Mouse (Mus musculus): ENCODE data around the gene Mta3.
"Not testable (repeated sequence)": the region's sequence is repeated elsewhere in the genome, so short reads cannot be mapped to it uniquely, and the experiment has no call there.

Gene Mta3

DNA sequence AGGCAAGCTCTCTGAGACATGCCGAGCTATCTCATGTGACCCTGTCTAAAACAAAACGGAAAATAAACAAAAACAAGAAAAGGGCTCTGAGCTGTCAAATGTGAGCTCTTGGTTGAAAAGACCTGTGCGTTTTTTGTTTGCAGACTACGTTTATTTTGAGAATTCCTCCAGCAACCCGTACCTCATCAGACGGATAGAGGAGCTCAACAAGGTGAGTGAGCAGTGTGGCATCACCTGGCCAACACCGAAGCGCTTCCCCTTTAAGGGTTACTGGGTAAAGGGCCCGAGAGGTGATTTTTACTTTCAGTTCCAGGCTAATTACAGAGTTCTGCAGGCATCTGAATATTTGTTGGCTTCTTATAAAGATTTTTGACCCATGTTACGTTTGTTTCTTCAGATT is 2.3 kb downstream of the Mta3 start:
- DNase-seq (ENCODE audit: low read depth in 2 of 2, low spot score in 2 of 2): no peak

DNA sequence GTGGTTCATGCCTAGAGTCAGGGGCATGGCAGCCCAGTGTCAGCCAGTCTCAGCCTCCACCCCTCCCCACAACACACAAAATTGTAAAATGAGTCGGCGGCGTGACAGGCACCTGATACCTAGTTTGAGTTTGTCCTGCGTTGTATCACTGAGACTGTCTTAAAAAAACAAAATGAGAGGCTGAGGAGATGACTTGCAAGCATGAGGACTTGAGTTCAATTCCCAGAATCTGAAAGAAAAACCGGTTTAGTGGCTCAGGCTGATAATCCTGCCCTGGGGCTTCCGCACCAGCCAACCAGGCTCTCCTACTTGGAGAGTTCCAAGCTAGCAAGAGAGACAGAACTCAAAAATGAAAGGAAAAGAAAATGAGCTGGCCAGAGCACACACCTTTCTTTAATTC is 2.9 kb downstream of the Mta3 start:
- DNase-seq (ENCODE audit: low read depth in 2 of 2, low spot score in 2 of 2): no peak

DNA sequence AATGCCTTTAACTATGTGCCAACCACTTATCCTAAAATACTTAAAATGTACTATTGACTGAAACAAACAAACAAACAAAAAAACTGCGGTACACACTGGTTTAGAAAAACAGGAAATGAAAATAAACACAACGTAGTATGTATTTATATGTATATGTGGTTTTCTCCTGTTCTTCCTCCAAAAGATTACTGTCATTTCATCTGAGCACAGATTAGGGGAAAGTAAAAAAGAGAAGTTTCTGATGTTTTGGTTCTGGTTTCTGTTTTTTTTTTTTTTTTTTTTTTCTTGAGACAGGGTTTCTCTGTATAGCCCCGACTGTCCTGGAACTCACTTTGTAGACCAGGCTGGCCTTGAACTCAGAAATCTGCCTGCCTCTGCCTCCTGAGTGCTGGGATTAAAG is 3.6 kb downstream of the Mta3 start:
- DNase-seq (ENCODE audit: low read depth in 2 of 2, low spot score in 2 of 2): not testable (repeated sequence)

DNA sequence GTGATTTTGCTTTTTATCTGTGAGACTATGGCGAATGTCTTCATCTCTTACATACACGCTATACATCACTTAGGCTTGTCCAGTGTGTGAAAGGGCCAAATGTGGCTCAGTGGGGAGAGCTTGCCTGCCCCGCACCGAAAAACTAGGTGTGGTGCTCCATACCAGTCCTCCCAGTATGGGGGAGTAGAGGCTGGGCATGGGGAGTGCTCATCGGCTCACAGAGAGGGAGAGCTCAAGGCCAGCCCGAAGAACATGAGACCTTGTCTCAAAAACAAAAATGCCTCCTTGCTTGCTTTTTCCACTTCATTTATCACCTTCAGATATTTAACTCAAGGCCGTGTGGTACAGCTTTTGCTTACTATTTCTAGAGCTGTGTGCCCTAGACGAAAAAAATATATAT is 4.7 kb downstream of the Mta3 start:
- no peak for DNase-seq (ENCODE audit: low read depth in 2 of 2, low spot score in 2 of 2)

DNA sequence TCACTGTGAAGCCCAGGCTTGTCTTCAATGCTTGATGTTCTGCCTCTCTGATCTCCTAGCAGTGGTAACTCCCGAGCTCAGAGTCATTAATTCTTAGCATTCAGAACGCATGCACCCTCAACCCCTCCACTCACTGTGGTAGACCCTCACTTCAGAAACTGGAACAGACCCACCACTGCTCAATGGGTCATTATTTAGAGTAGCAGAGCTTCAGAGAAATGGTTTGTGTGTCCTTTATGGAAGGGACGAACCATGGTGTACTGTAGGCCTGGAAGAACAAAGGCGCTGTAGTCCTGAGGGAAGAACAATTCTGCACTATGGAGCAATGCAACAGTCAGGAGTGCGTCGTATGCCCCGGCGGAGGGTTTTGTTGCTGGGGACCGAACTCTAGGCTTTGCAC is 6.4 kb downstream of the Mta3 start:
- no peak for DNase-seq (ENCODE audit: low read depth in 2 of 2, low spot score in 2 of 2)

DNA sequence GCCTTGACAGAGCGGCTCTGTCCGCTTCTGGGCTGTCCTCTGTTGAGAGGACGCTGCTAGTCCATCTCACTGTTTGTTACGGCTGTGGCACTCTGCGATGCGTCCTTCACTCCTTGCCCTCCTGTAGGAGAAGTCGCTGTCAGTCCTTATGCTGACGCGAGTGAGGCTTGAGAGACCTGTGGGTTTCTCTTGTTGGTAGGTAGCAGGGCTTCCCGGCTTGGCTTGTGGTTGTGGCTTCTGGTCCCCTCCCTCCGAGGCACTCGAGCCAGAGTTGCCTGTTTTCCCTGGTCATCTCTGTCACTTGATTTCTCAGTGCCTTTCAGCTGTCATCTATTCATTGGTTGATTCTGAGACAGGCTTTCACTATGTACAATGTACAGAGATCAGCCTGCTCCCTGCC is 14.5 kb downstream of the Mta3 start:
- no peak for DNase-seq (ENCODE audit: low read depth in 2 of 2, low spot score in 2 of 2)

DNA sequence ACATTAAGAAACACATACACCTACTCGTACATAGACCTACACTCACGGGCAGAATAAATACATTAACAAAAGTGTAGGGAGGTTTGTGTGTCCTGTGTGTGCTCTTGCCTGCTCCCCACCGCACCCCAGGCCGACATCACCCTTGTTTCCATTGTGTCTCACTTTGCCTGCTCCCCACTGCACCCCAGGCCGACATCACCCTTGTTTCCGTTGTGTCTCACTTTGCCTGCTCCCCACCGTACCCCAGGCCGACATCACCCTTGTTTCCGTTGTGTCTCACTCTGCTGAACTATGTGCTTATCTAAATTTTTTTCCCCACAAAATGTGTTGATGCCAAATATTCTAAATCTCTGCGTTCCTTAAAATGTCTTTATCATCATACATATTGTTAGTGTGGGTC is 15.2 kb downstream of the Mta3 start:
- peak in 1 of 2 experiments; percentile 19 for DNase-seq (ENCODE audit: low read depth in 2 of 2, low spot score in 2 of 2)

DNA sequence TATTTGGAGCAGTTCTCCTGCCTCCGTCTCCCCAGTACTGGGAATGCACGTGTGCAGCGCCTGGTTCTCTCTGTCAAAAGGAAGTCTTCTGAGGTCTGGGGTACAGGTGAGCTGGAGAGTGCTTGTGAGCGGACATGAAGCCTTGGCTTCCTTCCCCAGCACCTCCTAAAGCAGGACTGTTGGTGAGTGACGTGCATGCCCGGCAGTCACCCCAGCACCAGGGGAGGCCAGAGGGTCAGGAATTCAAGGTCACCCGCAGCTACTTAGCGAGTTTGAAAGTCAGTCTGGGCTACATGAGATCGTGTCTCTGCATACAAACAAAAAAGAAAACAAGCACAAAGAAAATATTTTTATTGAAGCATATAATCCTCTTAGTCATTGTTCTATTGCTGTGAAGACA is 17.1 kb downstream of the Mta3 start:
- DNase-seq (ENCODE audit: low read depth in 2 of 2, low spot score in 2 of 2): no peak

DNA sequence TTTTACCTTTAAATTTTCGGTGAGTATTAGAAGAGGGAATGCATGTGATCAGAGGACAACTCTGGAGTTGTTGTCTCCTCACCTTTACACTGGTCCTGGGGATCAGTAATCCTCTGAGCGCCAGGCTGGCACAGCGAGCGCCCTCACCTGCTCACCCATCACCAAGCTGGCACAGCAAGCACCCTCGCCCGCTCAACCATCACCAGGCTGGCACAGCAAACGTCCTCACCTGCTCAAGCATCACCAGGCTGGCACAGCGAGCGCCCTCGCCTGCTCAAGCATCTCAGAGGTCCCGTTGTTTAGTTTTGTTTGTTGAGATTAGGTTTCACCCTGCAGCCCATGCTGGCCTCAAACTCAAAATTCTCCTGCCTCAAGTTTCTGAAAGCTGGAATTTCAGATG is 20.5 kb downstream of the Mta3 start:
- no peak for DNase-seq (ENCODE audit: low read depth in 2 of 2, low spot score in 2 of 2)

DNA sequence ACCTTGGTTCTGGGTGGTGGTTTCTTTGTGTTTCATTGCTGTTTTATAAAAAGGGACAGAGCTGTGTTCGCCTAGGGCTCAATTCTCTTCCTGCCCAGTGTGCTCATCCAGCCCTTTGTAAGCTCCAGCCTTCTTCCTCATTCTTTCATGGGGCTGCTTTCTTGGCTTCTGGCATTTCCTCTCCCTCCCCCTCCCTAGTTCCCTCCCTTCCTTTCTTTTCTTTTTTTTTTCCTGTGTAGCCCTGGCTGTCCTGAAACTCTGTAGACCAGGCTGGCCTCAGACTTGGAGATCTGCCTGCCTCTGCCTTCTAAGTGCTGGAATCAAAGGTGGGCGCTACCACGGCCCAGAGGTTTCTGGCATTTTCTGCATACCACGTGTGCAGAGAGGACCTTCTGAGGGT is 21.7 kb downstream of the Mta3 start:
- no peak for DNase-seq (ENCODE audit: low read depth in 2 of 2, low spot score in 2 of 2)

DNA sequence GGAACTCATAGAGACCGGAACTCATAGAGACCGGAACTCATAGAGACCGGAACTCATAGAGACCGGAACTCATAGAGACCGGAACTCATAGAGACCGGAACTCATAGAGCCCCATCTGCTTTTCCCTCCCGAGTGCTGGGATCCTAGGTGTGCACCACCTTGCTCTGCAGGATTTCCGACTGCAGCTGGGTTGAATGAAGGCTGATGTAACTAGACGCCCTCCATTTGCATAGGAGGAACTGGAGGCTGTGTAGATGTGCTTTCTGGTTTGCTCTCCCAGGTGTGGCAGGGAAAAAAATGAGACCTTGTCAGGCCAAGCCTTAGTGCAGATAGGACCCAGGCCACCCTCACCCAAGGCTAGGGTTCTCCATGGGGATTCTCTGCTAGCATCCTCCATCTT is 23.1 kb downstream of the Mta3 start:
- no peak for DNase-seq (ENCODE audit: low read depth in 2 of 2, low spot score in 2 of 2)

DNA sequence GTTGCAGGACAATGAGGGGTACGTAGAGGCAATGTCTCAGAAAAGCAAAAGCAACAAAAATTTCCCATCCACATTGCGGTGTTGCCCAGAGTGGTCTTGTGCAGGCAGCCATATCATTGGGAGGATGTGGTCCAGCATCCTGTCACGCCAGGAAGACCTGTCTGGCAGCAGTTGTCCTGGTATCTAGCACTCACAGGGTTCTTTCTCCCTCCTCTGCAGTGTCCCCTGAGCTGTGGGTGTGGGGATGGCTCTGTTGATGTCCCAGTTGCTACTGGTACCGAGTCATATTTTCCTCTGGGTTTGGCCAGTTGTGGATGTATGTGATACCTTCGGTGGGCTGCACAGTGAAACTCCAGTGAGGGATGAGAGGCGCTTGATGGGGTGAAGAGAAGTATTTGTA is 24.2 kb downstream of the Mta3 start:
- DNase-seq (ENCODE audit: low read depth in 2 of 2, low spot score in 2 of 2): peak in 1 of 2 experiments; percentile 40

DNA sequence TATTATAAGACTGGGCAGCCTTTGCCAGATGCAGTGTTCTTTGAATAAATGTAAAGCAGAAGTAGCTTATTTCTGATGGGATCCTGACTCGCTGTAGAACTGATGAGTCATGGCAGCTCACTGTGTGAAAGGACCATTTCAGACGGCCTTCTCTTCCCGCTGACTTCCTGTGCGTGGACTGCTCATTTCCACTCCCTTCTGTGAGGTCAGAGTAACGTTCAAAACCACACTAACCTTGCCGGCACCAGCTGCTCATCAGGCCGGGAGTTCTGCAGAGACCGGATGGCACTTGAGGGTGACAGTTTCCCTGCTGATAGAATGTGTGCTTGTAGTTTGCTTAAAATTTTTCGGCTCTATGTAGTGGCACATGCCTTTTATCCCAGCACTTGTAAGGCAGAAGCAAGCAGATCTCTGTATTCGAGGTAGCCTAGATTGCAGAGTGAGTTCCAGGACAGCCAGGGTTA is 26.2 kb downstream of the Mta3 start:
- DNase-seq (ENCODE audit: low read depth in 2 of 2, low spot score in 2 of 2): peak; percentile 49 to 68

DNA sequence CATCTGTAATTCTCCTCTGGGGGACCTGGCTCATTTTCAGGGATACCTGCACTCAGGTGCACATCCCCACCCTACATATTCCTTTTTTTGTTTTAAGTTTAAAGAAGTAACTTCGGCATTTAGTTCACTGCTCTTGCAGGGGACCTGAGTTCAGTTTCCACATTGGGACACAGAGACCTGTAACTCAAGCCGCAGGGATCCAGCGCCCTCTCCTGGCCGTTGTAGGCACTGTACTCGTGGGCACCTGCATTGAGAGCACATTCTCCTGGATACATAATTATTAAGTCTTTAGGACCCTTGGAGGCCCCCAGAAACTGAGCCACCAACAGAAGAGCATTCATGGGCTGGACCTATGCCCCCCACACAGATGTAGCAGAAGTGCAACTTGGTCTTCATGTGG is 26.8 kb downstream of the Mta3 start:
- peak; percentile 75 to 86 for DNase-seq (ENCODE audit: low read depth in 2 of 2, low spot score in 2 of 2)

DNA sequence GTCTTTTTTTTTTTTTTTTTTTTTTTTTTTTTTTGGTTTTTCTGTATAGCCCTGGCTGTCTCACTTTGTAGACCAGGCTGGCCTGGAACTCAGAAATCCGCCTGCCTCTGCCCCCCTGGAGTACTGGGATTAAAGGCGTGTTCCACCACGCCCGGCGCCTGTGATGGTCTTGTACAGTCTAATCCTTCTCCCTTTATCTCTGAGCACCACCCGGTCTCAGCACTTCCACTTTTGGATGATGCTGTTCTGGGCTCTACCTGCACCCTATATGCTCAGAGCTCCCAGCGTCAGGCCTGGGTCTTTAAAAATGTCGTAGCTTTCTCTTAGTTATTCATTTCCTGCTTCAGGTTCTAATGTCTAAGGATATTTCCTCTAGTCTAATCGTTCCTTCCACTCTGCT is 30.7 kb downstream of the Mta3 start:
- no peak for DNase-seq (ENCODE audit: low read depth in 2 of 2, low spot score in 2 of 2)

DNA sequence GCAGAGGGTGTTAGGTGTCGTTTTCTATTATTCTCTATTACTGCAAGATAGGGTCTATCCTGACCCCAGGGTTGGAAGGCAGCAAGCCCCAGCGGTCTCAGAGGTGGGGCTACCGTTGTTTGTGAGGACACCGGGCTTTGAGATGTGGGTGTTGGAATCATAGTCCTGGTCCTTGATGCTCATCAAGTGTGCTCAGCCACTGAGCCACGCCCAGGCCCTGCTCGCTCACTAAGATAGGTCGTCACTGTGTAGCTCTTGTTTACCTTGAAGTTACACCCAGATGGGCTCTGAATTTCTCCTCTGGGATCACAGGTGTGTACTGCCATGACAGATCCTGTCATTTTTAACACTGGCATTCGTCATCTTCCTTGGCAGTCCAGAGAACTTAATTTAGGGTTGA is 31.8 kb downstream of the Mta3 start:
- no peak for DNase-seq (ENCODE audit: low read depth in 2 of 2, low spot score in 2 of 2)

DNA sequence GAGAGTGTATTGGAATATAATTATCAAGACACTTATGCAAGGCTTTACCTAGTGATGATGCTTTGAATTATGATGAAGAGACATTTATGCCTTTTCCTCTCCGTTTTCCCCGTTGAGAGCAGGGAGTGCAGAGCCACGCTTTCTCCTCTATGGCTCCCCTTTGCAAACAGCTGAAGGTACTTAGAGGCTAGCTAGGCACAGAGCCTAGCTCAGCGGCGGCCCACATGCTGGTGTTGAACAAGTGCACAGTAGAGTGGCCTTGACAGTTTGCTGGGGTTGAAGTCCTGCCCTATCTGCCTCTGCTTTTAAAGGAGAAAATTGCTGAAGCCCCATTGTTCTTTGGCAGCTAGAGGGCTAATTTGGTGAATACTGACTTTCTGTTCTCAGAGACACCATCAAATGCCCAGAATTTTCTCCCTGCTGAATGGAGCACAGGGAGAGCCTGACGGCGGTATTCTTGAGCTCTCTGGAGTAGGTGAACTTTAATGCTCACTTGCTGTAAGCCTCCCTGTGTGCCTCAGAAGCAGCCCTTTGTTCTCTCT is 34.2 kb downstream of the Mta3 start:
- DNase-seq (ENCODE audit: low read depth in 2 of 2, low spot score in 2 of 2): no peak

DNA sequence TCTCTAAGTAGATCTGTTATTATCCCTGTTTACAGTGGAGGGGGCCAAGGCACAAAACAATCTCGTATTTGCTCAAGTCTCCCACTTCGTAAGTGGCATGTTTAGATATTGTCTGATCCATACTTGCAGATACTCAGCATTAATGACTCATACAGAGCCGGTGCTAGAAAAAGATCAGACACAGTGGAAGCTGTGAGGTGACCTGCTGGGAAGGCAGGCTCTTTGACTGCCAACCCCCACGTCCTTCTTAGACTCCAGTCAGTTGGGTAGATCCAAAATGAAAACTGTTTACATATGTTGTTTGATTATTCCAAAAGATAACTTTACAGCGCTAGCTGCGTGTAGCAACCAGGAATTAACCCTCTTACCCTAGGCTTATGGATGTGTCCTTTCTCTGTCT is 35.3 kb downstream of the Mta3 start:
- DNase-seq (ENCODE audit: low read depth in 2 of 2, low spot score in 2 of 2): no peak

DNA sequence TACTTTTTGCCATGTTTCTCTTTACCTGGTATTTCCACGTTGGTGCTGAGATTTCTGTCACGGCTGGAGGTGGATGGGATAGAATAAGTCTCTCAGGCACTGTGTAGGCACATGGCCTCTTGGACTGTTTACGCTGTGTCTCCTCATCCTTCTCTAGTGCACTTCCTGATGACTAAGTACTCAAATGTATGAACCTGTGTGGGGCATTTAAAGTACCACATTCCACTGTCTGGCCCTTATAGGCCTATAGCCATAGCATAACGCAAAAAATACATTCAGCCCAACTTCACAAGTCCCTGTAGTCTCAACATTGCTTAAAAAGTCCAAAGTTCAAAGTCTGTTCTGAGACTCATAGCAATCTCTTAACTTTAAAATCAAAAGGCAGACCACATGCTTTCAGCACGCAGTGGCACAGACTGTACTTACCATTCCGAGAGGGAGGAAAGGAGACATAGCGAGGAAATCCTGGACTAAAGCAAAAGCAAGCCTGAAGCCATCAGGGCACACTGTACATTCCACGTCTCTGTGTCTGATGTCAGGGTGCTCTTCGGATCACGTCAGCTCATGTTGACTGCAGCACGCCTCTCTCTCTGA is 38.4 kb downstream of the Mta3 start:
- DNase-seq (ENCODE audit: low read depth in 2 of 2, low spot score in 2 of 2): no peak

DNA sequence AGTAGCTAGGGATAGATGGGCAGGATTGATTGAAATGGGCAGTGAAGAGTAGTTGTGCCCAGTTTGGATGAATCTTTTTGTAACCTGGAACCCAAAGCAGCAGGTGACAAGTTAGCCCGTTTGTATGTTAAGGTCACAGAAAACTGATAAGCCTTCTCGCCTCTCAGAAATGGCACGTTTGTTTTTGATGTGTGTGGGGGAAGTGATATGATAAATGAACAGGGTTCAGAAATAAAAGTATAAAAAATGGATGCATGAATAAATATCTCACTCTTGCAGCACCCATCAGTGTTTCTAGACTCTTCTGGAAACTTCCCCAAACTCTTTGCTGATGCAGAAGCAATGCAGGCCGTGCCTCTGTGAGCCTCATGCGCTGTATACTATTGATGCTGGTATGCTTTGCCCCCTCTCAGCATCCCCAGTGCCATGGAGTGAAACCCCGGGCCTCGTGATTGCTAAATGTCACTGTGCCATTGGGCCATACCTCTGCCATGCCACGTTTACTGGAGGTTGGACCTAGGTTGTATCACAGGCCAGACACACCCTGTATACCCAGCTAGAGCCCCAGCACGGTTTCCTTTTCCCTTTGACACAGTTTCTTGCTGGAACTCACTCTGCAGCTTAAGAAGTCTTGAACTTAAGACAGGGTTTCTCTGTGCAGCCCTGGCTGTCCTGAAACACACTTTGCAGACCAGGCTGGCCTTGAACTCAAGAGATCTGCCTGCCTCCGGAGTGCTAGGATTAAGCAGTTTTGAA is 41.6 kb downstream of the Mta3 start:
- DNase-seq (ENCODE audit: low read depth in 2 of 2, low spot score in 2 of 2): no peak

DNA sequence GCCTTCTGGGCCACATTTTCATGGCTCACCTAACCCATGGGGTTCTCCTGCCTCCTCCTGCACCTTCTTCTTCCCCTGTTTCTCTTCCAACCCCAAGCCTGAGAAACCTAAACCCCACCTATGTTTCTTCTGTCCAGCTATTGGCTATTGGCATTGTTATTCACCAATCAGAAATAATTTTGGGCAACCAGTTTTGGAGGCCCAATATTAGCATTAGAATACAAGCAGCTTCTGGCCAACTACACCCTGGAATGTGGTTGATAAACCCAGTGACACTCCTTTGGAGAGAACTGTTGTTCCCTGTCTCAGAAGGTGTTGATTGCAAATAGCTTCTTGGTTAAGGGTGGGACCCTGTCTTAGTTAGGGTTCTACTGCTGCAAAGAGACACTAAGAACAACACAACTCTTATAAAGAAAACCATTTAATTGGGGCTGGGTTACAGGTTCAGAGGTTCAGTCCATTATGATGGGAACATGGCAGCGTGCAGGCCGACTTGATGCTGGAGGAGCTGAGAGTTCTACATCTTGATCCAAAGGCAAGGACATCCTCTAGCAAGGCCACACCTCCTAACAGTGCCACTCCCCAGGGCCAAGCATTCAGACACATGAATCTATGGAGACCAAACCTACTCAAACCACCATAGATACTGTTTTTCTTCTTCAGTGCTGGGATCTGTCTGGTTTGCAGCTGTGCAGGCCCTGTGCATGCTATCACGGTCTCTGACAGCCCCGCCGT is 44.4 kb downstream of the Mta3 start:
- no peak for DNase-seq (ENCODE audit: low read depth in 2 of 2, low spot score in 2 of 2)
